Mouse (Mus musculus) spleen, postnatal 10 days (tissue): Measurements from ENCODE around the gene Crybg1.

Experiments
- DNase-seq, 2 experiments: peaks; one replicate each; pipeline ENCODE4 v3.0.0; 2021 to 2022; ENCODE audit warnings: low spot score in 2 of 2

Gene Crybg1

DNA sequence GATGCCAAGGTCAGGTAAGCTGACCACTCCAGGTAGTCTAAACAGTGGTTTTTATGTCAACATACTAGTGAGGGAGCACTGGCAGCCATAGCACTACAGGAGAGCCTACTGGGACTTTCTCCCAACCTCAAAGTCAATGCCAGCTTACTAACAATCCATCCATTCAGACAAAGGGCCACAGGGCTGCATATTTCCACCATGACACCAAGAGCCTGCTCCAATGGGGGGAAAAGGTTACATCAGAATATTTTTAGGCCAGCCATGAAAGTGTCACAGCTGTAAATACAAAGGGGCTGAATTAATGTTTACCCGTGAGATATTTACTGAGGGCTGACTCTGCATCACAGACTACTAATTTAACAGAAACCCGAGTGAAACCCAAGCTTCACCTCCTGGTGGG, 175.4 kb downstream of the Crybg1 start:
- DNase-seq = no peak

- DNase-seq = no peak
Measured at GRCm38 (mm10) chr10:43964943-43965342, 183.7 kb downstream of the Crybg1 start.

- peak; percentile 50 to 70 for DNase-seq
Measured at GRCm38 (mm10) chr10:43953942-43954341, 194.7 kb downstream of the Crybg1 start.

DNA sequence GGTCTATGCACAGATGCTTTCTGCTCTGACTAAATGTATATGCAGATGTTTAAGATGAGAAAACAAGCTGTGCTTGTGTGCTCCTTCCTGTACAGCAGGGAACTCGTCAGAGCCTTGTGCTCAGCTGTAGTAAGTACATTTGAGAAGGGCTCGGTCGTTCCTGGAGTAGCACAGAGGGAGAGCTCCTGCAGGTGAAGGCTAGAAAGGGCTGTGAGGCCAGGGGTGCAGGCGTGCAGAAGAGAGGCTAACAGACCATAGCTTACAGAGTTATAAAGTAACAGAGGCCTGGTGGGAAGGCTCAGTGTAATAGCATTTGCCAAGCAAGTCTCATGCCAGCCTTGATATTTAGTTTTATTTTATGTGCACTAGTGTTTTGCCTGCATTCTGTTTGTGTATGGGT, 203.2 kb downstream of the Crybg1 start:
- no peak for DNase-seq

GRCm38 (mm10) chr10:43943736-43944135, 204.9 kb downstream of the Crybg1 start:
- DNase-seq = no peak

DNA sequence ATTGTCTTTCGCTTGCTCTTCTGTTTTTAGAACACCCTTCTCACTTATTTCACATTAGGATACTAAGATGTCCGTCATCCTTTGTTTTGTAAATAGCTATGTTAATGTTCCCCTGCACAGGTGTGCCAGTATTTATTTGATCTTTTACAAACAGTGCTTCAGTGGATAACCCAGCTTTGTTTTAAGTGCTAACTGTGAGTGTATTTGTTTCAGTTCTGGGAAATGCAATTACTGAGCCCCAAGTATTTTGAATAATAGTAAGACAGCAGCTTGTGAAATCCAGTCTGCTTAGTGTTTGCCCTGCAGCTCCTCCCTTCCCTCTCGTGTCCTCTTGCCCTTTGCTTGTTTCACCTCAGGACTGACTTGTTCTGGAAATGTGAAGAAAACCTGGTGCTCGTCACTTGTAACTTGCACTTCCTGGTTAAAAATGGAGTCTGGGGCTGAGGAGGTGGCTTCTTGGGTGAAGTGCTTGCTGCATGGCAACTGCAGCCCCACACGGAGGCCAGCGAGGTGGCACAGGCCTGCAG, 209.5 kb downstream of the Crybg1 start:
- DNase-seq = no peak

DNA sequence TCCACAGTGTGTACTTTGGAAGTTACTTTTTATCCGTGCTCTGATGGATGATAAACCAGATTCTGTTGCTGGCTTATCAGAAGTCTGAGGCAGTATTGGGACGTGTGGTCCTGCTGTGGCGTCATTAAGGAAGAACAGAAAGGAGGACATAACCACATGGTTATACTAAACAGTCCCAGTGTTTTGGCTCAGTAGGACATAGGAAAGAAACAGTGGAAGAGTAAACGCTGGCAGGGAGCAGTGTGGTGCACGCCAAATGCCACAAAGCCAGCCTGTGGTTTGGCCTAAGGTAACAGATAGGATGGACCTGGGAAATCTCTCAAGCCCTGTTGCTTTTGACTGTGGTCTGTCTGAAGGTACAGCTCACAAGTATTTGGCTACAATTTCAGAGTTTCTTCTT, 220.1 kb downstream of the Crybg1 start:
- DNase-seq = no peak

DNA sequence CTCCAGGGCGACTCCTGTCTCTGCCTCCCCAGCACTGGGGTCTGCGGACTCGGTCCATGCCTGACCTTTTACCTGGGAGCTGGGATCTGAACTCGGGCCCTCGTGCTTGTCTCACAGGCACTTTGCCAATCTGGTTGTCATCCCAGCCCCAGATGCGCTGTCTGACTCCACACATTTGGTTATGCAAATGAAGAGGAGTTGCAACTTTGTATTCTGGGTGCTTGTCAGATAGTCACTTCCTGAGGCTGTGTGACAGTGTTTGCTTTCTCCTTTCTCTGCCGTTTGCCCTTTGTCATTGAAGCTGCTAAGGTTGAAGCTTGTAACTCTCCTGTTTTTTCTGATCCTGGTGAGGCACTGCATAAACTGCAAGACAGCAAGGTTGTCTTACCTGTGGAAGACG, 220.9 kb downstream of the Crybg1 start:
- no peak for DNase-seq

DNA sequence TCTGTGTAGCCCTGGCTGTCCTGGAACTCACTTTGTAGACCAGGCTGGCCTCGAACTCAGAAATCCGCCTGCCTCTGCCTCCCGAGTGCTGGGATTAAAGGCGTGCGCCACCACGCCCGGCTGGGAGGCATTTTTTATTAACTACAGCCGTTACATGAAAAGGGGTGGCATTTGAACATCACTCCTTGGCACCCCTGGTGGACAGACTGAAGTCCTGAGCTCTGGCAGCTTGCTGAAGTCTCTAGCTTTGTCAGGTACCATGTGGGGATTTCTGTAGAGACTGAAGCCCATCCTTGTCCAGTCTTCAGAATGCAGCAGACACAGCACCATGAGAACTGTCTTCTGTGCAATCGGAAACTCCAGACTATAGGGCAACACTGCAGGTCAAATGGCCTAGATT, 222.9 kb downstream of the Crybg1 start:
- DNase-seq = peak in 1 of 2 experiments; percentile 30

- DNase-seq = no peak
Measured at GRCm38 (mm10) chr10:43923096-43923495, 225.6 kb downstream of the Crybg1 start.

DNA sequence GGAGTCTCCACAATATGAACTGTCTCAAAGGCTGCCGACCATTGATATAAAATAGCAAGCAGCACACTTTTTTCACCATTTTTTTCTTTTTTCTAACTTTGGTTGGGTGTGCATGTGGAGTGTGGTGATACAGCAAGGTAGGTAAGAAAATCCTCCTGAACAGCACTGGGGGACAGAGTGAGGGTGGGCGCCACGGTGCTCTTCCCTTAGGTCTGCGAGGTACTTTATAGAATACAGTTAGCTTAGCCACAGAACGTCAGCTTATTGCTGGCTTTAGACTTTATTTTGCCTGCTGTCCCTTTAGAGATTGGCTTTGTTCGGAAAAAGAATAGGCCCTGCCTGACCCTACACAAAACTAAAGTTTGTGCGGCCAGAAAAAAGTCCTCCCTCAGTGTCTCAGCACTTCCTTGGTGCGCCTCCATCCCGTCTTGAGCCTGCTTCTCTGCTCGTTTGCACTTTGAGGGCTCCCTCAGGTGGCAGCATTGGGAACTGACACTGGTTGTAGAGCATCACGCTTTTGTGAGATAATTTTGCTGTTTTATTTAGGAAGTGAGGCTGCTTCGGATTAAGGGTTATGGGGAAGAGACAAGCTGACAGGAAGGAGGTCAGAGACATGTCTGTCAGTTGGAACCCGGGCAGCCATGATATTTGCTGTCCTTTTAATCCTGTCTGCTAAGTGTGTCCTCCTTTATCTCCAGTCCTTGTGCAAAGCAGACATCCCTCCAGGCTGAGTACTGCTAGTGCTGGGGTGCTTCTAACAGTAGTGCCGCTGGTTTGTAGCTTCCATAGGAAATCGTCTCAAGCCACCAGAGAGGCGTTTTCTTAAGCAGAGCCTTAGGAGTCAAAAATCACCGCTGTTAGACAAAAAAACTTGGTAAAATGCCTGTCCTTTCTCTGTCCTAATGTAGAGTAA, 229.7 kb downstream of the Crybg1 start:
- DNase-seq = peak; percentile 89 to 94

- no peak for DNase-seq
Measured at GRCm38 (mm10) chr10:43916737-43917136, 231.9 kb downstream of the Crybg1 start.

- no peak for DNase-seq
Measured at GRCm38 (mm10) chr10:43916181-43916580, 232.5 kb downstream of the Crybg1 start.

DNA sequence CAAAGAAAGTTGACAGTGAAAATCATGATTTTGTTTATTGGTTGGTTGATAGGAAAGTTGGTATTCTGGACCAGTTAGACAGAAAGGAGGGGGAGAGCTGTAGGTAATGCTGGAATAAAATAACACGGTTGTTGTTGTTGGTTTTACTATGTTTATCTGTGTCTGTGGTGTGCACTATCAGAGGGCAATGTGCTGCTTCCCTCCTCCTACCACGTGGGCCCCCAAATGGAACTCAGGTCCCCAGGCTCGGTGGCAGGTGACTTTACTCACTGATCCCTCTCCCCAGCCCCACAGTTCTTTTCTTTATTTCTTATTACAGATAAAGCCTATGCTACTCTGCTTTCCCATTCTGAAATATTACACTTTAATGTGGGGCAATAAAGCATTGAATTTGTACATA, 236.4 kb downstream of the Crybg1 start:
- no peak for DNase-seq

- no peak for DNase-seq
Measured at GRCm38 (mm10) chr10:43910873-43911142, 237.8 kb downstream of the Crybg1 start.

- no peak for DNase-seq
Measured at GRCm38 (mm10) chr10:43910032-43910872, 238.4 kb downstream of the Crybg1 start.

DNA sequence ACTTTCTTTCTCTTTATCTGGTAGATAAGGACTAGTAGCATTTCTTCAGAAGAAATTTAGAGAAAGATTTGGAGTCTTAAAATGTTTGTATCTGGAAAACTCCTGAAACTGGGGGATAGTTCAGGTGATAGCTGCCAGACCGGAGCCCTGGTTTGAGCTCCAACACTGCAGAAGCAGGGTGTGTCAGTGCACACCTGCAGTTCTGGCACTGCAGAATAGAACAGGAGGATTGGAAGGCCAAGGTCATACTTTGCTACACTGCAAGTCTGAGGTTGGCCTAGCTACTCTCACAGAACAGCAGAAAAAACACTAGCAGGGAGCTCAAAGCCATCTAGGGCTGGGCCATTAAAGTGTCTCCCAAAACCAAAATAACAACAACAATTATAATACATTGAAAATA, 244.1 kb downstream of the Crybg1 start:
- no peak for DNase-seq

GRCm38 (mm10) chr10:43901578-43902194, 247.0 kb downstream of the Crybg1 start, which contains the start of the genes Qrsl1 and Rtn4ip1:
Qrsl1 (minus strand) TSS chr10:43901745.
Rtn4ip1 (plus strand) TSS chr10:43901807.
- peak; percentile 81 to 92 for DNase-seq

DNA sequence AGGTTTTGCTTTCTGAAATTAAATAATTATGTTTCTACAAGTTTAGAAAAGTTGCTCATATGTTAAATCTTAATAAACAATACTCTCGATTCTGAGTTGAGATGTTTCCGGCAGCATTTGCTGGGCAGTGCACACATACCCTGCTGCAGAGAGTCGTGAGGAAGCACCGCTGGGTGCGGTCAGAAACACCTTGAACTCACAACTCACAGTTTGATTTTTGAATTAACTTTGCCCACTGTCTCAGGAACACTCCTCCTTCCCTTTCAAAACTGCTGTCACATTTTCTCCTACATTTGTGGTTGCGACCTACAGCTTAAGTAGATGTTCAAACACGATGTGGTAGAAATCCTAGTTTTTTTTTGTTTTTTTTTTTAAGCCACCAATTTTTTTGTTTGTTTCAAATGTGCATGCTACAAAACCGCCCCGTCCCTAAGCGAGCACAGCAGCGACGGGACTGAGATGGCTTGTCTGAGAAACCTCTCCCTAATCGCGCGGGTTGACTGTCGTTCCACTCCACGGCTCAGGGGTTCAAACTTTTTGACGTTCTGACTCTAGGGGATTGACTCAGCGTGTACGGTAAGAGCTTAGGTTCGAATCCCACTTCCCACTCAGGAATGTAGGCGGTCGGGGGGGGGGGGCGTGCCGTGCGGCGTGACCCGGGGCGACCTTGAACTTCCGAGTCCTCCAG, 247.6 kb downstream of the Crybg1 start:
- DNase-seq = no peak
